Mouse (Mus musculus): ENCODE measurements at regions not wholly inside any gene's neighbourhood (a gene's known extent, or its start where the extent isn't known, plus 50 kb on each side); places are given as distances from the start of the nearest gene placed in this dataset.

- TF ChIP-seq CTCF (IDR thresholded peaks at IDR 0.05; ENCODE audit: control insufficient read depth, insufficient read depth, low read length) (no peak), POLR2A (IDR thresholded peaks at IDR 0.05; ENCODE audit: borderline replicate concordance, control insufficient read depth, low read depth, low read length) (no peak)
Observed at GRCm38 (mm10) chr12:56258401-56259050, 87.2 kb downstream of the Mbip start.

Measured in bone marrow, adult 2 months (tissue).